Mouse (Mus musculus) heart, postnatal 14 days (tissue): Measurements from ENCODE around the gene Ppp1r27. TPM values are rescaled to one million over a fixed set of nuclear protein-coding genes. Genes with fewer than 3 reads are reported as not detected.
A peak's percentile ranks its signal among the peaks of the same experiment; 100 is the strongest.
"Not testable (repeated sequence)": the region's sequence is repeated elsewhere in the genome, so short reads cannot be mapped to it uniquely, and the experiment has no call there.

Experiments used
- DNase-seq, 2 experiments: peaks; one replicate each; pipeline ENCODE4 v3.0.0; 2021 to 2022
- intact Hi-C: fragments of 180-260 bp; cut with DNase I; formaldehyde crosslinking; loops from one replicate; pipeline ENCODE4 v1.15.1; 2025
- total RNA-seq, 2 experiments: library from RNA; stranded (reverse); gene quantifications; 2 replicates each; pipeline ENCODE4 v1.2.3; 2021

The Ppp1r27 gene
- total RNA-seq, 2 experiments from 2014 or later, result 0.39 TPM; not detected in 1

DNA sequence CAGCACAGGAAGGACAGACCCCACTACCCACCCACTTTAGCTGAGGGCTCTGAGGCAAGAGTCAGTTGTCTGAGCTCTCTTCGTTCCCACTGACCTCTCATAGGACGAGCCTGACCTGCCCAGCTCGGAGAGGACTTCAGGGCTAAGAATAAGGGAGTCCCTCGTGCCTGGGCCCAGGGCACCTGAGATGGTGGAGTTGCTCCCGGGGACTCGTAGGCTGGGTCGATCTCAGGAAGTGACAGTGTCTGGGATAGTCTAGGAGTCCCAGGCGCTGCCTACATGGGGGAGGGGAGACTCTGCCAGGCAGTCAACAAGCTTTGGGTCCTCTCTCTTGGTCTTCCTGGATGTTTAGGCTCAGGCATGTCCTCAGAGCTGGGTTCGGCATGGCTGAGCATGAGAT, 30.4 kb downstream of the Ppp1r27 start:
- intact Hi-C loops, result loop anchor here (2.0 kb wide), 1 partner anchor 28 kb away; the partner anchor contains the start of gene Mcrip1
- DNase-seq, result no peak

DNA sequence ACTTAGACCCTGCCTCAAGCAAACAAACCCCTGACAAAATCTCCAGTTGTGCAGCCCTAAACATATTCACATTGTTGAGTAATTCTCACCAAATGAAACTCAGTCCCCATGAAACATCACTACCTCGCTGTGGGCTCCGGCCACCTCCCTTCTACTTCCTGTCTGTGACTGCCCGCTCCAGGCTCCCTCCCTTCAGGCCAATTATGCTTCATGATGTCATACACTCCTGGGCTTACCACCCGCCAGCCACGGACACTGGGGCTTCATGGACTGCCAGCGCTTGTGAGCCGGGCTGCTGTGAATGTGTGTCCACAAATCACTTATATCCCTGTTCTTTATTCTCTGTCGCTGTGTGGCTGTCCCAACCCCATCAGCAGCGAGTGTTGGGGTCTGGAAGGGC, 31.2 kb downstream of the Ppp1r27 start:
- peak; percentile 65 to 74 for DNase-seq
- intact Hi-C loops, result loop anchor here (2.0 to 10.0 kb wide), 2 partner anchors 29 to 255 kb away; partner anchors contain the start of gene Mcrip1

DNA sequence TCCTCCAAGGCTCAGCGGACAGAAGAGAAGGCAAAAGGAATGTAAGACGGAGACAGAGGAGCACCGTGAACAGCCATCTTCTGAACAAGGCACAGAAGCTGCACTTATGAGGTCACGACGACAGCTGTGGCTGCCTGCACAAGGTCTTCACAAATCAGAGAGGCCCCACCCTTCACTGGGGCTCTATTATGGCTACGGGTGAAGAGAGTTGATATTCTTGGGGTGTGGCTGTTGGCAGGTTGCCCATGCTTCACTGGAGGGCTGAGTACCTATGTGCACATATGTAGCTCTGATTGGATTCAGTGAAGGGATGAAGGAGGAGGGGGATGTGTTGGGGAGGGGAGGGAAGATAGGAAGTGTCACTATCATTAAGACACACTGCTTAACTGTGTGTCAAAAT, 32.4 kb downstream of the Ppp1r27 start:
- intact Hi-C loops, result loop anchor here (10.0 kb wide), 1 partner anchor 256 kb away; no protein-coding TSS in a partner anchor
- peak in 1 of 2 experiments; percentile 30 for DNase-seq

DNA sequence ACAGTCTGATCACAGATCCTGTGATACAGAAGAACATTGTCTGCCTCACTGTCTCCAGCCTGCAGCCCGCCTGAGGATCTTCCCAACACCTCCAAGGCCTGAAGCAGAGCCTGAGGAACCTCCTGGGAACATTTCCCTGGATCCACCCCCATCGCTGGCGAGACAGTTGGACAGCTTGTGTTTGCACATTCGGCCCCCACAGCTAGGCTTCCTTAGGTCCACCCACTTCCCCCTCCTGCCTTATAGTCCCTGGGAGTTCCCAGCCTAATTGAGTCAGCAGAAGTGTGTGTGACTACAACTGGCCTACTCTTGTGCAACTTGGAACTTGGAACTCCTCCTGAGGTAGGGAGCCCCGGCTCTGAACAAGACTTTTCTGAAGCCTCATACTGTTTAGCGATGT, 32.9 kb downstream of the Ppp1r27 start:
- intact Hi-C loops, result loop anchor here (10.0 kb wide), 1 partner anchor 257 kb away; no protein-coding TSS in a partner anchor
- DNase-seq, result peak; percentile 59 to 62

DNA sequence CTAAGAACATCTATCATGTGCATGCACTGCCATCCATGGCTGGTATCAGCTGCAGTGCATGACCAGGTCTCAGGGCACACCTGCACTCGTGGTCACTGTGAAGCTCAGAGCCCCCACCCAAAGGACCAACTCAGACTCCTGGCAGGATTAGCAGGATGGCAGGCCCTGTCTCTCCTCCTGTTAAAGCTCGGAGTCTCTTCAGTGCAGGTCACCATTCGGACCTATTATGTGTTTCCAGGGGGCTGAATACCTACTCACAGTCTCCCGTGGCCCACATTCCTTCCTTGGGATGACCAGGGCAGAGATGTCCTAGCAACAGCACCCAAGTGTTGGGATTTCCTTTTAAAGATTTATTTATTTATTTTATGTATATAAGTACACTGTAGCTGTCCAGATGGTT, 33.8 kb downstream of the Ppp1r27 start:
- intact Hi-C loops, result loop anchor here (10.0 kb wide), 1 partner anchor 258 kb away; no protein-coding TSS in a partner anchor

DNA sequence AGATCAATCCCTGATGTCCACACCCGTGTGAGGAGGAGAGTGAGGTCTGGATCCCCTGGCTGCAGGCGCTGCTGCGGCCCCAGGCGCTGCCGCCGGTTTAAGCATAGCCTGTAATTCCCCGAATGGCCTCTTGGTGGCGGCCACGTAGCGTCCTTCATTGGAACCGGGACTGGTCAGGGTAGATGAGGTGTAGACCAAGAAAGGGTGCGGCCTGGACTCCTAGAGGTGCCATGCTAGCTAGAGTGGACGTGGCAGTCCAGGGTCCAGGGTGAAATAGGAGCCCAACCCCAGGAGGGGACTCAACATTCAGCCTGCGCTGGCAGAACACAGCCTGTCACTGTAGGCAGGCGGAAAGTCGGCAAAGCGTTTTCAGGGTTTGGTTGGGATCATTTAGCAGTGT, 35.3 kb downstream of the Ppp1r27 start:
- intact Hi-C loops, result loop anchor here (10.0 kb wide), 1 partner anchor 259 kb away; no protein-coding TSS in a partner anchor

More for the DNA sequence above, 33.8 kb downstream of the Ppp1r27 start:
- DNase-seq, result no peak

DNA sequence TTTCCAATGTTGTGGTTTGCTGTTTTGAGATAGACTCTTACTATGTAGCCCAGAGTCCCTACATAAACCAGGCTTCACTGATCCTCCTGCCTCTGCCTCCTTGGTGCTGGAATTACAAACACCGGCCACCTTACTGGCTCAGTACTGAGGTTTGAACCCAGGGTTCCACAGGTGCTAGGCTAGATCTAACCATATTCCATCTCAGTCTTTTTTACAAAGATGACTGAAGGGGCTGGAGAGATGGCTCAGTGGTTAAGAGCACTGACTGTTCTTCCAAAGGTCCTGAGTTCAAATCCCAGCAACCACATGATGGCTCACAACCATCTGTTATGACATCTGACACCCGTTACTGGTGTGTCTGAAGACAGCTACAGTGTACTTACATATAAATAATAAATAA, 36.7 kb downstream of the Ppp1r27 start:
- DNase-seq, result not testable (repeated sequence)

More for the DNA sequence above, 35.3 kb downstream of the Ppp1r27 start:
- DNase-seq, result peak; percentile 88 to 96

DNA sequence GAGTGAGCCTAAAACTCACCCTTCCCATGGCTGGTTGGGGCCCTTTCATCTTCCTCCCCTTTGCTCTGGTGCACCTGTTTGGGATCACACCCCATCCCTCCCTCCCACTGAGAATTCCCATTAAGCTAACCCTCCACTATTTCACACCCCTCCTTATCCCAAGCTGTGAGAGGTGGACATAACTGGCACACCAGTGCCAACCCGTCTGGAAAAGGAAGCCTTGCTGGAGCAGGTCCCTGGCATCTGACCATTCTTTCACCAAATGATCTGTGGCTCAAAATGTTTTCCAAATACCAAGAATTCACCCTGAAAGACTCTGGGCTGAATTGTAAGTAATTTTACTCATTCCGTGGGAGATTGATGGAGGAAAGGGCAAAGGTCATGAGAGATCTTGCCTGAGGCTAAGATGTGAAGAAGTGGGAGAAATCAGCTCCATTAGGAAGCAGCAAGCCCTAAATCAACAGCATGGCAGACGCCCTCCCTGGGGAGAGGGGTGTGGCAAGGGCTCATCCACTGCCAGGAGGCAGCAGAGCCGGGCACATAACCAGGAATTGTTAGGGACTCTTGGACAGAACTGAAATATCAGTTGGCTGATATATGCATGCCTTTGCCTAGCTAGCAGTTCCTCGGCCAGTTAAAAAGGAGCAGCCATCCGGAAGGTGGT, 38.0 kb downstream of the Ppp1r27 start:
- intact Hi-C loops, result loop anchor here (5.0 to 10.0 kb wide), 2 partner anchors 199 to 262 kb away; partner anchors contain the start of genes Cenpx and Lrrc45
- no peak for DNase-seq

More for the DNA sequence above, 36.7 kb downstream of the Ppp1r27 start:
- intact Hi-C loops, result loop anchor here (1.0 to 10.0 kb wide), 4 partner anchors 65 to 261 kb away; partner anchors contain the start of genes Cenpx and Lrrc45

DNA sequence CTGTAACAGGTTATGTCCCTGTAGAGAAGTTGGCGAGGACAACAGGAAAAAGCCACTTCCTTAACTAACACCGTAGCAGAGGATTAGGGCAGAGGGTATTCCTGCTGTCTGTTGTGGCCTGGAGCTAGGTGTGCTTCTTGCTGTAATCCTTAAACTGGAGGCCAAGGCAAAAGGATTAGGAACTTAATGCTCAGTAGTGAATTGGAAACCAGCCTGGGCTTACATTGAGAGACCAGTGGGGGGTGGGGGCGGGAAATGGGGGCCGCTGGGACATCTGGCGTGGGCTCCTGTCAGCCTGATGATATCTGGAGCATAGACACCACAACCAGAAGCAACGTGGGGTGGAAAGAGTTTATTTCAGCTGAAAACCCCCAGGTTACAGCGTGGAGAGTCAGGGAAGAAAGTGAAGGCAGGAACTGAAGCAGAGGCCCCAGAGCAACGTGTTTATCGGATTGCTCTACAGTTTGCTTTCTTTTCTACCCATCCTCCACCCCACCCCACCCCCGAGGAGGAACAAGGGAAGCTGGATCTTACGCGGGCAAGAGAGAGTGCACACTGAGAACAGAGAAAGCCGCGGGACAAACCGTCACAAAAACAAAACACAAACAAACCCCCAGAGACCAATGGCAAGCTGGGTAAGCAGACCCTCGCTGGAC, 40.4 kb downstream of the Ppp1r27 start:
- DNase-seq, result no peak
- intact Hi-C loops, result loop anchor here (2.0 to 10.0 kb wide), 3 partner anchors 20 to 264 kb away; partner anchors contain the start of genes Cenpx, Lrrc45 and Slc25a10

DNA sequence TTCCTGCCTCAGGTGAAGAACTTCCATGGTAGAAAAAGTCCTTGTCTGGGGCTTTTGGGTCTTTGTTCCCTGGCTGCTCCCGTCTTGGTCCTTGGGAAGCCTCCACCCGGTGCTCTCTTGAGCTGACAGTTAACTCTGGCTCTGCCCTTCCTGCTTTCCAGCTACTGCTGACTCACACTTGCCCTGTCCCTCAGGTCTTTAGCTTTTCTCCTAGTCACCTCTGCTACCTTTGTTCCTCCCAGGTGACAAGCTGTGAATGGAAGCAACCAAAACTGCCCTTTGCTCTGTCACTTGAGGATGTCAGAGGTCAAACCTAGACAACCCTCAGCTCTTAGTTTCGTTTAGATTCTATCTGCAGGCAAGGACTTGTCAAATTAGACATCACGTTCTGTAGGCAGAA, 41.0 kb downstream of the Ppp1r27 start:
- intact Hi-C loops, result loop anchor here (2.0 to 10.0 kb wide), 3 partner anchors 19 to 265 kb away; partner anchors contain the start of genes Cenpx, Lrrc45 and Slc25a10
- DNase-seq, result no peak

DNA sequence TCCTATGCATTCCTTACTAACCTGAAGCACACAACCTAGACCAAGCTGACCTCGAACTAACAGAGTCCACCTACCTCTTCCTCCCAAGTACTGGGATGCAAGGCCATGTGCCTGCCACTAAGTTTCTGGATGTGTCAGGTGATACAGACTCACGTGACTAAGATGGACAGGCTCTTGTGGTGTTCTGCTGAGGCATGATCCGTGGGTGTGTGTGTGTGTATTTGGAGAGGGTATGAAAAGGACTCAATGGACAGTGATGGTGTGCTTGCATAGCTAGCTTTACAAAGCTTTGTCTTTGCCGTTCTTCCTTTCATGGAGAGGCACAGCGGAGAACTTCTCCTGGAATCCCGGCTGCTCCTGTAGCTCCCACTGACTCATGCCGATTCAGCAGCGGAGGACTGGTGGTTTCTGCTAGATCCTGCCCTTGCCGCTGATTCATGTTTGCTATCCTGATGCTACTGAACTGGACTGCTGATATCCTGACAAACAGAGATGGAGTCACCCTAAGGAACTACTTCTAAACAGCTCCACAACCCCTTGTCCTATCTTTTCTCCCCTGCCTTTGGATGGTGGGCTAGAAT, 42.6 kb downstream of the Ppp1r27 start:
- no peak for DNase-seq

DNA sequence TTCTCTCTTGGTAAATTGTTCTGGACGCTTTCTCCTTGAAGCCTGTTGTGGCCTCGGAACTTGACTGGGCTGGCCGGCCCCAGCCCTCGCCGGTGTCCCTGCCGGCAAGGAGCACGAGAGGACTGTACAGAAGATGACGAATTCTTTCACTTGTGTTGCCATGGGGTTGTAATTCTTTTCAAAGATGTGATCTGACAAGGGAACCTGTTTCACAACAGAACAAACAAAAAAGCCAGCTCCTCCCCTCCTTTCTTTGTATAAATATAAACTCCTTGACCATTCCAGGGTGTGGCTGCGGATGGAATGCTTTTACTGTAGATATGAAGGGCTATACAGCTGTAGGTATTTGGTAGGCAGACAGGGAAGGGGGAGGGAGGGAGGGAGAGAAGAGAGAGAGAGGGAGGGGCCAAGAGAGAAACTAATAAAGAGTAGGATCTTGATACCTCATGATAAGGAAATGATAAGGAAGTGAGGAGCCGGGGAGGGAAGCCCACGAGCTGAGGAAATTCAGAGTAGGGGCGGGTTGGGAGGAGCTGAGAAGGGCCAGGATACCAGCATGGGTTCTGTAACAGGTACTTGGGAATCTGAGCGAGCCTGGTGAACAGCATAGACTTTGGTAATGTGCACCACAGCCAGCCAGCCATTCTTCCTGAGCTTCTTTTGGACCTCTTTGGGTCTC, 43.2 kb downstream of the Ppp1r27 start:
- no peak for DNase-seq
- intact Hi-C loops, result no loop called here

More for the DNA sequence above, 42.6 kb downstream of the Ppp1r27 start:
- intact Hi-C loops, result no loop called here

DNA sequence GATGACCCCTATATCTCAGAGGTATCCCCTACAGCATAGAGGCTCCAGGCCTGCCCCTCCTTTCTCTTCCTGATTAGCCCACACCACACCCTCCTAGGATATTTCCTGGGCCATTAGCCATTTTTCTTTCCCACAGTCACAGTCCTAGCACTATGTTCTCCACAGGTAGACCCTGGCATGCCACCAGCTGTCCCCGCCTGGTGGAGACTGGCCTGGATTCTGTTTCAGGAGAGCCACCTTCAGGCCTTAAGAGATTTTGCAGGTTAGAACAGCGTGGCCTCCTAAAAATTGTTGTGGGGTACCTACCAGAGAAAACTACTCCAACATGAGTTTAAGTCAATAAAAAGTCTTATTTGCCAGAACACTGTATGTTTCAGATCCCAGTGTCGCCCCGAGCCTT, 44.0 kb downstream of the Ppp1r27 start:
- DNase-seq, result no peak
- intact Hi-C loops, result no loop called here

DNA sequence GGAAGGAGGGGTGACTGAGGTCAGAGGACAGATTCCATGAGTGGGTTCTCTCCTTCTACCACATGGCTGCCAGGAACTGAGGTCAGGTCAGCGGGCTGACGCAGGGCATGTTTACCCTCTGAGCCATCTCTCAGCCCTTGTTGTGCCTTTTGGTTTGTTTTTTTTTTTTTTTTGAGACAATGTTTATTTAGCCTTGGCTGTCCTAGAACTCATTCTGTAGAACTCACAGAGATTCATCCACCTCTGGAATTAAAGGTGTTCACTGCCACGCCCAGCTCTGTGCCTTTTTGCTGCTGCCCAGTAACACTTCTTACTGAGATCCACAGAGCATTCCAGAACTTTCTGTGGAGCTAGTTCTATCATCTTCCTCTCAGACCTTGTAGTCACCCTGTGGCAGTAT, 45.3 kb downstream of the Ppp1r27 start:
- no peak for DNase-seq
- intact Hi-C loops, result no loop called here

DNA sequence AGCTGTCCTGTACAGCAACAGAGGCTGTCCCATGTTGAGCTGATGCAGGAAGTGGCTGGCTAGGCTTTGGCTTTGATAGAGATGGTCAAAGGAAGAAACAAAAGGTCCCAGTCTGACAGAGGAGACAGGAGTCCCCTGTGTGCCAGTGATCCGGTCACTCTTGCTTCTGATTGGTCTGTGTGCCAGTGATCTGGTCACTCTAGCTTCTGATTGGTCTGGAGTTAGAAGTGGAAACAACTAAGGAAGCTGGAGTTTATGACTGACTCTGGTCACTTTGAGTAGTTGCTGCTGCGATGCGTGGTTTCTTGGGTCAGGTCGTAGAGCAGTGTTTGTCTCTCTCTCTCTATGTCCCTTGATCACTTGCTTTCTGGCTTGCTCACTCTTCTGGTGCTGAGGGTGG, 49.2 kb downstream of the Ppp1r27 start:
- intact Hi-C loops, result no loop called here
- DNase-seq, result no peak

DNA sequence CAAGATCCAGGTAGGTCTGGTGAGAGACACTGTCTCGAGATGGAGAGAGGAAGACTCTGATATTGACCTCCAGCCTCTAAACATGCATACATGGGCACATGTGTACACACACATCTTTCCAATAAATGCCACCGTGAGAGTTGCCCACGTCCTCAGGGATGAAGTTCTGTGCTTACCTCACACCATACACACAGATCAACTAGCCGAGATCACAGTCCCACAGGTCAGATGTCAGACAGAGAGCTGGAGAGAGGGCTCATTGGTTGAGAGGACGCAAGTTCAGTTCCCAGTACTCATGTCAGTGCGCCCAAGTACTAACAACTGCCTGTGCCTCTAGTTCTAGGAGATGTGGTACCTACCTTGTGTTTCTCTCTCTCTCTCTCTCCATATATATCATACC, 49.9 kb downstream of the Ppp1r27 start:
- intact Hi-C loops, result no loop called here

DNA sequence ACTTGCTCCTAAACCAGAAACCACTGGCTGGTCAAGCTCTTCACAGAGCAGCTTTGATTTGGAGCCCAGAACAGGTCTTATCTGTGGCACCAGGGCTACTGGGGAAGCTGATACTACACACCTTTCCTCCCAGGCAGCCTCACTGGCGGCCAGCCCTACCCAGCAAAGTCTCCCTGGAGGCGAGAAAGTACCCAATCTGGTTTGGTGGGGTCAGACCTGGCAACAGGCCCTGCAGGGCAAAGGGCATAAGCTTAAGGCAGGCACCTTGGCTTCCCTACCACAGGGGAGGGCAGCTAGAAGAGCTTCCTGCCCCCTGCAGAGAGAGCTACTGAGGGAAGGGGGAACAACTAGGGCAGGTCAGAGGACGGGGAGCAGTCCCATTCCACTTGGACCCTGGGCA, 50.6 kb downstream of the Ppp1r27 start:
- intact Hi-C loops, result no loop called here
- DNase-seq, result no peak

More for the DNA sequence above, 49.9 kb downstream of the Ppp1r27 start:
- DNase-seq, result no peak
